Mouse (Mus musculus) embryonic facial prominence, embryonic 11.5 days (tissue): ENCODE measurements around the gene Kazn. TPM values are rescaled to one million over a fixed set of nuclear protein-coding genes. Genes with fewer than 3 reads are reported as not detected.

ENCODE experiments used
- ATAC-seq: fragments of 200-750 bp; cut with Nextera tagmentation; replicated peaks from 2 replicates; pipeline ENCODE4 v1.8.0; 2017; ENCODE audit warnings: low read depth; ENCODE audit not compliant: insufficient number of reproducible peaks, low FRiP score, low TSS enrichment
- DNase-seq: peaks from one replicate; pipeline ENCODE4 v3.0.0-alpha.2; 2015; ENCODE audit warnings: low spot score
- H3K27ac ChIP-seq: fragments of 300-500 bp; sonication (generic); replicated peaks from 2 replicates; pipeline ENCODE4 v1.5.1; 2014; ENCODE audit warnings: mild to moderate bottlenecking, low read depth, low read length, control low read depth
- H3K27me3 ChIP-seq: fragments of 300-500 bp; sonication (generic); 2 replicates; pipeline ENCODE4 v1.6.1; 2014; ENCODE audit warnings: mild to moderate bottlenecking, low read length, moderate library complexity, mixed read lengths; ENCODE audit not compliant: control insufficient read depth, insufficient read depth
- H3K36me3 ChIP-seq: fragments of 300-500 bp; sonication (generic); replicated peaks from 2 replicates; pipeline ENCODE4 v1.6.1; 2014; ENCODE audit warnings: low read depth, mild to moderate bottlenecking, low read length, moderate library complexity, mixed read lengths; ENCODE audit not compliant: control insufficient read depth, insufficient read depth
- H3K4me1 ChIP-seq: fragments of 300-500 bp; sonication (generic); 2 replicates; pipeline ENCODE4 v1.6.1; 2014; ENCODE audit warnings: low read length, mixed read lengths; ENCODE audit not compliant: control insufficient read depth, insufficient read depth
- H3K4me2 ChIP-seq: fragments of 300-500 bp; sonication (generic); 2 replicates; pipeline ENCODE4 v1.6.1; 2014; ENCODE audit warnings: low read depth, mild to moderate bottlenecking, control low read depth, low read length, moderate library complexity
- H3K4me3 ChIP-seq: fragments of 300-500 bp; sonication (generic); 2 replicates; pipeline ENCODE4 v1.5.1; 2014; ENCODE audit warnings: low read depth, low read length, control low read depth
- H3K9ac ChIP-seq: fragments of 300-500 bp; sonication (generic); replicated peaks from 2 replicates; pipeline ENCODE4 v1.6.1; 2014; ENCODE audit warnings: mild to moderate bottlenecking, control low read depth, low read length
- H3K9me3 ChIP-seq: fragments of 300-500 bp; sonication (generic); replicated peaks from 2 replicates; pipeline ENCODE4 v1.6.1; 2016; ENCODE audit warnings: mild to moderate bottlenecking, low read length, inconsistent platforms, mixed read lengths; ENCODE audit not compliant: control insufficient read depth
- WGBS: fragments of 180-500 bp; shearing (Covaris S2); extraction: QIAGEN DNeasy Blood & Tissue Kit; methylation state at CpG from one replicate; pipeline ENCODE4 v1.1.7; 2014; 5-methylcytosine and 5-hydroxymethylcytosine counted together
- polyA plus RNA-seq: library from polyadenylated mRNA; unstranded; fragments of >200 nt; fragmentation: Nextera tagmentation; extraction: Ambion mirVana; gene quantifications from 2 replicates; pipeline ENCODE4 v1.2.1, GENCODE M21; 2014

Kazn gene
- polyA plus RNA-seq, 1 experiment from 2014 or later, result 11.1 TPM

DNA sequence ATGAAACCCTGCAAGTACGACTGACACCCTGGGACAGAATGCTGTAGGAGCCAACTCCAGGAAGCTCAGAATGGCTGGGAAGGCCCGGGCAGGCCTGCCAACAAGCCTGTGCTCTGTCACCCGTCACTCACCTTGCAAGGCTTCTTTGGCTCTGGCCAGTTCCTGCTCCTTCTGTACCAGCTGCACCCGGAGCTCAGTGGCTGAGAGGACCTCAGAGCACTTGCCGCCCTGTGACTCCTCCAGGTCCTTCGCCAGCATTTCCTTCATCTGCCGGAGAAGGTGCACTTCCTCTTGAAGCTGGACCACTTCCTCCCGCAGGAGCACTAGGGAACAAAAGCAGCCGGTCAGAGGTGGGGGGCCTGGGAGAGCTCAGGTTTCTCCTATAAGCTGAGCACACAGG, 29.3 kb downstream of the Kazn start:
- Histone ChIP-seq H3K27me3 (no peaks in the 10 kb centered on the region), H3K9me3 (no peaks in the 10 kb centered on the region), H3K36me3 (no peaks in the 10 kb centered on the region), H3K4me1 (0 out of 2 replicates have a peak, but pooled peaks cover 3% of the 10 kb centered on the region), H3K4me2 (no peak overlapping the region), H3K4me3 (no peak overlapping the region), H3K9ac (no peak overlapping the region), H3K27ac (no peak overlapping the region)
- 59% methylated on average over 9 of the region's 9 CpGs for WGBS
- no peak for ATAC-seq
- DNase-seq, result no peak

- 85% methylated on average over 7 of the region's 7 CpGs for WGBS
These were observed 29.7 kb downstream of the Kazn start for GRCm38 (mm10) chr4:142209476-142209875.

DNA sequence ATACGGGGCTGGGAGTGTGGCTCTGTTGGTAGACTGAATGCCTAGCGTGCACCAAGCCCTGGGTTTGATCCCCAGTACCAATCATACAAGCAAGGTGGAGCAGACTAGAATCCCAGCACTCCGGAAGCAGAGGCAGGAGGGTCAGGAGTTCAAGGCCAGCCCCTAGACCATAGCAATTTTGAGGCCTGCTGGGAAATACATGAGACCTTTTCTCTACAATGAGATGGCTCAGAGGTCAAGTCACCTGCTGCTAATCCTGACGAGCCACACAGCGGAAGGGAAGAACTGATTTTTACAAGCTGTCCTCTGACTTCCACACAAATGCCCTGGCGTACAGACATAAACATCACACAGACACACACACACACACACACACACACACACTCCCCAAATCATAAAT, 33.5 kb downstream of the Kazn start:
- Histone ChIP-seq H3K36me3 (no peaks in the 10 kb centered on the region), H3K9me3 (no peaks in the 10 kb centered on the region; the same call in 1 of the 2 replicates), H3K9ac (no peak overlapping the region), H3K27me3 (no peaks in the 10 kb centered on the region), H3K4me1 (no peaks in the 10 kb centered on the region), H3K4me3 (no peak overlapping the region), H3K27ac (no peak overlapping the region), H3K4me2 (no peak overlapping the region)
- ATAC-seq (no peak), DNase-seq (no peak)
- 83% methylated on average over 6 of the region's 6 CpGs for WGBS

More at GRCm38 (mm10) chr4:142209476-142209875, 29.7 kb downstream of the Kazn start:
- no peaks in the 10 kb centered on the region for H3K9me3 ChIP-seq
- H3K27ac ChIP-seq, result no peak overlapping the region
- H3K4me3 ChIP-seq, result no peak overlapping the region
- H3K27me3 ChIP-seq, result no peaks in the 10 kb centered on the region
- DNase-seq (no peak), ATAC-seq (no peak)
- H3K9ac ChIP-seq, result no peak overlapping the region
- no peaks in the 10 kb centered on the region for H3K36me3 ChIP-seq
- H3K4me2 ChIP-seq, result no peak overlapping the region
- 0 out of 2 replicates have a peak, but pooled peaks cover 3% of the 10 kb centered on the region for H3K4me1 ChIP-seq

DNA sequence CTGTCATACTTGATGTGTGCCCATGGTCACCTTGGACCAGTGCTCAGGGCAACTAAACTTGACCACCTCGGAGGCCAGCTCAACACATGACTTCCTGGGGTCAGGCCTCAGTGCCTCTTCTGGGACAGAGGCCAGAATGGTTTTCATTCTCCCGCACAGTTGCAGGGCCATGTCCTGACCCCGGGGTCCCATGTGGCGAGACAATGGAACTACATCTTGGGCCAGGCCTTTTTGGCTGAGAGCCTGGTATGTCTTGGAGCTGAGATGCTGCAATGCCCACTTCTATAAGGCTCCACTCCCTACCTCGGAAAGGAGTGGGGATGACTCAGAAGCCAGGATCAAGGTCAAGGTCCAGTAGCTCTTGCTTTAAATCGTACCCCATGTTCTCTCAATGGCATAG, 42.6 kb downstream of the Kazn start:
- H3K4me2 ChIP-seq, result no peak overlapping the region
- no peaks in the 10 kb centered on the region for H3K4me1 ChIP-seq
- no peak overlapping the region for H3K9ac ChIP-seq
- ATAC-seq, result no peak
- DNase-seq, result no peak
- no peak overlapping the region for H3K4me3 ChIP-seq
- H3K36me3 ChIP-seq, result no peaks in the 10 kb centered on the region
- H3K9me3 ChIP-seq, result no peaks in the 10 kb centered on the region
- no peak overlapping the region for H3K27ac ChIP-seq
- 72% methylated on average over 6 of the region's 6 CpGs for WGBS
- H3K27me3 ChIP-seq, result no peaks in the 10 kb centered on the region

DNA sequence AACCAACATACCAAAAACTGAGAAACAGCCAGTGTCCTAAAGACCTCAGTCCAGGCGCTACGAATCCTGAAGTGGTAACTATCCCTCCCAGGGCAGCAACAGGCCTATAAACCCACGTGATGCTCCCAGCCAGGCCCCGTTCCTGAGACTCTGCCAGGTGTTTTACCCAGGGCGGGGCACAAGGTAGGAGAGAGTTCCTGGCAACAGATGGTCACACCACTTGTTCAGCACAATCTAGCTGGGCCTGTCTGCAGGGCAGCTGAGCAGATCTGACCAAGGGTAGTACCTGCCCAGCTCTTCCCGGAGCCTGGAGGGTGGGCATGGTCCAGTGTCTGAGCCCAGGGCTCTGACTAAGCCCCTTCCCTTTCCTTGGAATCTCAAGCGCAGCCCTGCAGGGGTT, 45.4 kb downstream of the Kazn start:
- no peaks in the 10 kb centered on the region for H3K36me3 ChIP-seq

DNA sequence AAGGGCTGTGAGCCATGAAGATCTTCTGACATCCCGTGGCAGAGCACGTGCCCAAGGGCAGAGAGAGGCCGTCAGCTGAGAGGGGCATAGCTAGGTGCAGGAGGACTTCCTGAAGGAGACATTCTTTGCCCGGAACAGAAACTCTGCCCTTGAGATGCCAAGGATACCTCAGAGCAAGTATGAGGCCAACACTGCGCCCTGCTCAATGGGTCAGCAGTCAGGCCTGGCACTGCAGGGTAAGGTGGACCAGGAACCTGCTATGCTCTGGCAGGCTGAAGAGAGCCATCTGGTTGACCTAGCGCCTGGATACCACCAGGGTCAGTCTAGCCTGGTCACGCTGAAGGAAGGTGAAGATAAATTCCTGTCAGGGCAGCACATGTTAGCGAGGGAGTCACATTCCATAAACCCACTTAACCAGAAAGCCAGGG, 46.0 kb downstream of the Kazn start:
- Histone ChIP-seq H3K27me3 (no peaks in the 10 kb centered on the region), H3K27ac (no peak overlapping the region), H3K4me1 (no peaks in the 10 kb centered on the region), H3K4me2 (no peak overlapping the region), H3K9ac (no peak overlapping the region), H3K4me3 (no peak overlapping the region), H3K9me3 (no peaks in the 10 kb centered on the region), H3K36me3 (no peaks in the 10 kb centered on the region)
- no peak for DNase-seq
- WGBS, result 90% methylated on average over 8 of the region's 8 CpGs
- ATAC-seq, result no peak

More for the DNA sequence above, 45.4 kb downstream of the Kazn start:
- Histone ChIP-seq H3K27me3 (no peaks in the 10 kb centered on the region), H3K4me3 (no peak overlapping the region), H3K9me3 (no peaks in the 10 kb centered on the region), H3K4me1 (no peaks in the 10 kb centered on the region), H3K27ac (no peak overlapping the region), H3K9ac (no peak overlapping the region), H3K4me2 (no peak overlapping the region)
- no peak for ATAC-seq
- WGBS, result 88% methylated on average over 7 of the region's 7 CpGs
- DNase-seq, result no peak

DNA sequence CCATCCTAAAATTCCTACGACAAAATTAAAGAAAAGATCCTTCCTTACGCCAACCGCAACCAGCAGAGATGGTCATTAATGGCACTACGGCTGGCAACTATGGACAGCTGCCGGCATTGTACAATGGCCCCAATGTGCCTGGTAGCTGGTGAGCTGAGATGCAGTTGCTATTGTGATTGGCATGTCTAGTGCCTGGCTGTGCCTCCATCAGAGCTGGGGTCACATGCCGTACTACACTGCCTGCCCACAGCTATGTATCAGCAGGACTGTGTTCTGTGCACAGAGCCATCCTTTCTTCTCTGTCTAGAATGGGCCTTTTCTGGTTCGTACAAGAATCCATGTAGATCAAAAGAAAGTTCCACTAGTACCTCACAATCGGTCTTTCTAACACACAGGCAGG, 49.2 kb downstream of the Kazn start:
- no peak for DNase-seq
- no peak for ATAC-seq
- Histone ChIP-seq H3K27me3 (no peaks in the 10 kb centered on the region), H3K4me2 (no peak overlapping the region), H3K27ac (no peak overlapping the region), H3K36me3 (no peaks in the 10 kb centered on the region), H3K9me3 (no peaks in the 10 kb centered on the region), H3K9ac (no peak overlapping the region), H3K4me1 (no peaks in the 10 kb centered on the region), H3K4me3 (no peak overlapping the region)
- WGBS, result 94% methylated on average over 8 of the region's 8 CpGs

- no peak overlapping the region for H3K4me2 ChIP-seq
- DNase-seq, result no peak
- H3K4me3 ChIP-seq, result no peak overlapping the region
- WGBS, result 78% methylated on average over 2 of the region's 2 CpGs
- ATAC-seq, result no peak
- H3K4me1 ChIP-seq, result no peaks in the 10 kb centered on the region; the same call in 1 of the 2 replicates
- H3K36me3 ChIP-seq, result no peaks in the 10 kb centered on the region
- no peak overlapping the region for H3K27ac ChIP-seq
- no peaks in the 10 kb centered on the region for H3K9me3 ChIP-seq
- no peaks in the 10 kb centered on the region for H3K27me3 ChIP-seq
- no peak overlapping the region for H3K9ac ChIP-seq
These were observed 50.7 kb downstream of the Kazn start for GRCm38 (mm10) chr4:142188501-142188900.
